Mouse (Mus musculus) telencephalon, adult 2 months (tissue): ENCODE results near the gene Pde8a.
A peak's percentile ranks its signal among the peaks of the same experiment; 100 is the strongest.

Source experiments
- DNase-seq: peaks from one replicate; pipeline ENCODE4 v3.0.0-alpha.2; 2011; ENCODE audit warnings: low read depth, low spot score

Pde8a gene

DNA sequence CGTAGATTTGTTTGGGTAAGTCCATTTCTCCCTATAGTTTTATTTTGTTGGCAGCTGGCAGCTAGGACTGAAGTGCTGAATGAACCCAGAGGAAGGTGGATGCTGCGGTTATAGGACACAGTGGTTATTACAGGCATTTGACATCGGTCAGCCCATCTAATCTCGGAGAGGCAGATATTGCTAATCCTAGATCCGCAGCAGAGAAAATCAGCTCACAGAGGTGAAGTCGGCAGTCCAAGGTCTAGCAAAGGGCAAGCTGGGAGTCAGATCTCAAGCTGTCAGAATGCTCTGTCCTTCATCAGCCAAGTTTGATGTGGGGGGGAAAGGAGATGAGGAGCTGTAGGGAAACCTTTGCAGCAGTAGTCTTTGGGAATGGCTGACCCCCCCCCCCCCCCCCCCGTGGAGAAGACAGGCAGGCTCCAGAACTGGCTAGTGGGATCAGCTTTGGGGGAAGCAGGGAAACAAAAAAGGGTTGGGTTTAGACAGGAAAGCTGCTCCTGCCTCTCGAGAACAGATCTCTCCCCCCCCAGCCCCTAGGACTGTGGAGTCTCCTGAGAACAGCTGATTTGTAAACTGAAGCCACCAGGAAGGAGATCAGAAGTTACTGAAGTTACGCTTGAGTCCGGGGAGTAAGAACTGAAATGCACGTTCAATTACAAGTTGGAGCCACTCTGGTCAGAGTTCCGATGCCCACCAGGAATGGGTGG lies 3.3 kb upstream of the Pde8a start:
- no peak for DNase-seq

DNA sequence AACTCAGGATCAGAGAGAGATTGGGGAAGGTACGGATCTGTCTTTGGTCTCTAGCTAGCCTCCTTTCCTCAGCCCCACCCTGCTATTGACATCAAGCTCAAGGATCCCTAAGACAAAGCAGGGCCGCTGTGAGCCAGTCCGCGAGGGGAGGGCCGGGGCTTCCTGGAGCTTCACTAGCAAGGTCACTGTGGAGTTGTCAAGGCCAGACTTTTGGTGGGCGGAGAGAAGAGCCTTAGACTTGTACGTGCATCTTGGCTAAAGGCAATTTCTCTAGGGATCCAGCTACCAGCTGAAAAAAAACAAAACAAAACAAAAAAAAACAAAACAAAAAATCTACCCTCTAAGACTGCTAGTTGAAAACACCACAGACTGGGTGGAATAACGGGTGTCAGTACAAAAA lies 1.6 kb upstream of the Pde8a start:
- no peak for DNase-seq

DNA sequence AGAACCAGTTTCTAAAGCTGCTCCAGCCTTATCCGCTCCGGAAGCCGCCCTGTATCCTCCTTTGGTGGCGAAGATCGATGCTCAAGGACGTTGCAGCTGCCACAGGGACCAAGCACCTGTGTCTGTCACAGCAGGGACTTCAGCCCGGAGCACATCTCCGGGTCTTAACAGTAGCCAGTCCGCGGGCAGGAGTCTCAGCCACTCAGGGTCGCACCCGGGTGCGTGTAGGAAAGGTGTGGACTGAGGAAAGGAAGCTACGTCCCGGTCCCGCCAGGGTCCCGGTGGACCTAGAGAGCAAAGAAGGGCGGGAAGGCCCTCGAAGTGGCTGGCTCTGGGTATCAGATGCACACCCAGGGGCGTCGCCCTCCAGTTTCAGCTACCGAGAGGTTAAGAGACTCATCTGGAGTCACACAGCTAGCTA lies 1.1 kb upstream of the Pde8a start:
- DNase-seq, result no peak

DNA sequence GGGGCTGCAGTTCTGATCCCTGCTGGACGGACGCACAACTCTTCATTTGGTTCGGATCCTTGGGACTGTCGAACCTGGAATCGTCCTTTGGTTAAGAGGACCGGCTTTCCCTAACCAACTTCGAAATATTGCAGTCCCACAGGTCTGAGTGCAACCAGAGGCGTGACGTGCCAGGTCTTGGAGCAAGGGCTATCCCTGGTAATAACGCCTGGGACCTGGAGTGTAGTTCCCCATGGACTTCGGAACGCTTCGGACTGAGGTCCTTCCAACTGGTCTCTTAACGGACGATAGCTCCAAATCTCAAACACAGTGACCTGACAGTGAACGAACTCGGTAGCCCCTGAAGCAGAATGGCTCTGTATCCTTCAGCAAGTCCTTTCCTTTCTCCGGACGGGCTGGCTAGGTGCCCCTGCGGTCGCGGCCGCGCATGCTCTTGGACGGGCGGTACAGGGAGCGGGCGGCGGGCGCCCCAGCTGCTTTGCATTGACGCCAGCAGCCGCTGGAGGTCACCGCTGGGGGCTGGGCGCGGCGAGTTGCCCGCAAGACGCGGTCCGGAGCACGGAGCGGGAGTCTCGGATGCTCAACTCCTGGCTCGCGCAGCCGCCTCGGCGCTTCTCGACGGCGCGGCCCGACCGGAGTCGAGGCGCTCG lies 574 bp upstream of the Pde8a start:
- DNase-seq, result peak; percentile 48

DNA sequence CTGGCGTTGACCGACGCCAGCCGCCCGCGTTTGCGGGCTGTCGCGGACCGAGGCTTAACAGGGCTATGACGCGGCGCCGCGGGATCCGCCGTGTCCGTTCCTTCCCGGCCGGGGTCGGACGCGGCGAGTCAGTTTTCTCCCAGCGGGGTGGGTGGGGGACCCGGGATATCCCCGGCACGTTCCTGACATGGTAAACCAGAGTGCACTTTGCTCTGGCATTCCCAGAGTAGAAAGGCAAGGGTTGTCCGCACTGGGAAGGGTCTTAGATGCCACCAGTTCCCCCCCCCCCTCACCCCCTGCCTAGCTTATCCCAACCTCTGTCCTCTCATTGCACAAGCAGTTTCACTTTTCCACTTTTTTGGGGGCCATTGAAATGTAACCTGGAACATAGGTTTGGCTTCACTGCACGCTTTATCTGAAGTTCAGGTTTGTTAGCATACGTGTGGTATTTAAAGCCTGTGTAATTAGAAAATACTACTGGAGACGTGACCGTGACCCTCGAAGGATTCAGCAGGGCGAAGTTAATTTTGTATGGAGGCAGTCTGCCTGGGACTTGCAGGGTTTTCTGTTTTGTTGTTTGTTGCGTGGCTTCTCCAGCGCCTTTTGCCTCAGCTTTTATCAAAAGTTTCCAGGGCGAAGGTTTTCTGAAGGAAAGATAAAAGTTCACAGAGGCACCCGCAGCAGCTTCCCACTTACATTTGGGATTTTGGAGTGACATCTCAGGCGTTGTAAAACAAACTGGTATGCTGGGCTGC lies 934 bp downstream of the Pde8a start:
- no peak for DNase-seq

DNA sequence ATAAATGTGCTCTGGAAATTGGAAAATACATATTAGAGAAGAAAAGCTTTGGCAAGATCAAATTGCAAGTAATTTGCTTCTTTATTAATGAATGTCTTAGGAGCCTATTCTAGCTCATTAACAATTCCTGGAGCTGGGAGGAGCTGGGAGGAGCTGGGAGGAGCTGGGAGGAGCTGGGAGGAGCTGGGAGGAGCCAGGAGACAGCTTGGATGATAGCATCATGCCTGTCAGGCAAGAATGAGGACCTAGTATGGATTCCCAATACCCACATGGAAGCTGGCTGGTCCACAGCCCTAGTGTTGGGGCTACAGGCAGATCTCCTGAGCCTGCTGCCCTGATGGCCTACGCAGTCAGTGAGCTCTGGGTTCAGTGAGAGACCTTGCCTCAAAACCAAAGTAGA lies 2.6 kb downstream of the Pde8a start:
- no peak for DNase-seq

DNA sequence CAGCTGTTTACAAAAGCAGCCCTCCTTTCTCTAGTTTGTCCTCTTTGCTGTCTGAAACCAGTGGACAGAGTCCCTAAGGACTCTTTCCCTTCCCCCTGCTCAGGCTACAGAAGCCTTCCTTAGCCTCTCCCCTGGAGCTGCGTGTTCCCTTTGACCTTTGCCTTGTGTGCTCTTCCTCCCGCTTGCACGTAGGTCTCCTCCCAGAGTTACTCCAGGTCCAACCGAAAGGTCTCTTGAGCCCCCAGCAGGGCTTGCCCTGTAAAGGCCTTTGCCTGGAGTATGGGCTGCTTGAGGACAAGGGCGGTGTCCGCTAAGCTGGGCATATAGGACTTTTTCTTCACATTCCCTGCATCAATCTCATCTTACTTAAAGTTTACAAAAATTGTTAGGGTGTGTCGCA lies 5.9 kb downstream of the Pde8a start:
- no peak for DNase-seq

DNA sequence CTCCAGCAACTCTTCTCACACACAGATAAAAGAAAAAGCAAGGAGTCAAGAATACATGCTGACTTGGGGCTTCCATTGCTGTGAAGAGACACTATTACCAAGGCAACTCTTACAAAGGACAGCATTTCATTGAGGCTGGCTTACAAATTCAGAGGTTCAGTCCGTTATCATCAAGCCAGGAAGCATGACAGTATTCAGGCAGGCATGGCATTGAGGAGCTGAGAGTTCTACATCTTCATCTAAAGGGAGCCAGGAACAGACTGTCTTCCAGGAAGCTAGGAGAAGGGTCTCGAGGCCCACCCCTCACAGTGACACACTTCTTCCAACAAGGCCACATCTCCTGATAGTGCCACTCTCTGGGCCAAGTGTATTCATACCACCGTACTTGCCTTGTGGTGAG lies 7.0 kb downstream of the Pde8a start:
- DNase-seq, result no peak

DNA sequence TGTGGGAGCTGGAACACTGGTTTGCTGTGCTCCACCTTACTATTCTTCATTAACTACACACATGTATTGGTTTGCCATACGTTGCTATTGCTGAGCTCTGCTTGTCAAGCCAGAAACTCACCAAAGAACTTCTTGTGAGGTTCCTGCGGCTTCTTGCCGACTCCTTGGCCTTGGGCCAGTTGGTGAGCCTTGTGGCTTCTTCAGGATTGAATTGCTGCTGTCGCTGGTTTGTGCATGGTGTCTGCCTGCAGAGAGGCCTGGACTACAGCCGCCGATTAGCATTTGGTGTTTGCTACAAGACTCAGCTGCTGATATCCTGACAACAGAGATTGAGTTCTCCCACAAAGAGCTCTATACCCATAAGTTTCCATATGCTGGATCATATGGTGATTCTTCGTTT lies 10.9 kb downstream of the Pde8a start:
- DNase-seq, result no peak

DNA sequence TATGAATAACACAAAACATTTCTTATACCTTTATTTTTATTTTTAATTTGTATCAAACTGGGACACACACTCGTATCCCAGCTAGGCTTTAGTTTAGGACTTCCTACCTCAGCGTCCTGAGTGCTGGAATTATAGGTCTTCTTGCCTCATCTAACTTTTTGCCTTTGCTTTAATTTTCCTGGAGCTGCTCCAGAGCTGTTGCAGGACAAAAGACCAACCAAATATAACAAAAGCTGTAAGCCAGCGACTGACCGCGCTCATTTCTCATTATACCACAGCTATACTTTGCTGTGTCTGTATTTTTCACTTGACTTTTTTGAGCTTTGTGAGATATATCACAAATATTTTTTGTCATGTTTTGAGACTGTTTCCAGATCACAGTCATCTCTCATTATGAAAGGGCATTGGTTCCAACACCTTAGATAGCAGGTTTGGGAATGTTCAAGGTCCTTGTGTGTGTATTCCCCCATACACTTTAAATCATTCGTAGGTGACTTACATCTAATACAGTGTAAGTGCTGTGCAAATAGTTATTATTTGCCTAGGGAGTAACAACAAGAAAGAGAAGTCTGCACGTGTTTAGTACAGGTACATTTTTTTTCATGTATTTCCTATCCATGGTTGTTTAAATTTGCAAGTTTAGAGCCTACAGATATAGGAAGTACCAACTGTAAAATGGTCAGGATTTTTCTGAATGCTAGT lies 16.8 kb downstream of the Pde8a start:
- DNase-seq, result no peak

DNA sequence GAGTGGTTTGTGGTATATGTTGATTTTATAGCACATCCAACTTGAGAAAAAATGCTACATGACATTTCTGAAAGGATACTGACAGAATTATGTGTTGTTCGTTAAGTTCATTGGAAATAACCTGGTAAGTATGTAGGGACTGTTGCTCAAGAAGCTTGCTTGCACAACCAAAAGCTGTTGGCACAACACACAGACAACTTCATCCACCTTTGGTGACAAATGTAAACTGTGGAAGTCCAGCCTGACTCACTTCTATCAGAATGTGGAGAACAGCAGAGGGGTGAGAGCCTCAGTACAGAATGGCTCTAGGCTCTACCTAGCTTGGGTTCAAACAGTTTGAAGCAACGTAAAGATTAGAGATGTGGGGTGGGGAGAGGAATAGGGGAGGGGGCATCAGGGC lies 19.3 kb downstream of the Pde8a start:
- DNase-seq, result no peak

DNA sequence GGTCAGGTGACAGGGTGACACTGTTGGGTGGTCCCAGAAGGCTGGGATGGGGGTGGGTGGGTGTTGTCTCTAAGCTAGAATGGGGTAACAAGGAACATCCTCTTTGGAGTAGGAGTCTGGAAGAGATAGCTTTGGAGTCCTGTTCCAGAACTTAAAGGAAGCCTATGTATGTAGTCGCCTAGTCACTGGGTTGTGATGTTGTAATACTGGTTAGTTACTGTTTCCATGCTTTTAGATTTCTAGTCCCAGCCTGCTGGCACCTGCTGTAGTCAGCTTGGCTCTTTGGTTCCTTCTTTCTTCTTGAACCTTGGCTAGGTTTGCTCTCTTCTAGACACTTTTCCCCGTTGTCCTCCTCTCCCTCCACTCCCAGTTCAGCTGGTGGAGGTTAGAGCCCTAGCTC lies 21.7 kb downstream of the Pde8a start:
- DNase-seq, result no peak

DNA sequence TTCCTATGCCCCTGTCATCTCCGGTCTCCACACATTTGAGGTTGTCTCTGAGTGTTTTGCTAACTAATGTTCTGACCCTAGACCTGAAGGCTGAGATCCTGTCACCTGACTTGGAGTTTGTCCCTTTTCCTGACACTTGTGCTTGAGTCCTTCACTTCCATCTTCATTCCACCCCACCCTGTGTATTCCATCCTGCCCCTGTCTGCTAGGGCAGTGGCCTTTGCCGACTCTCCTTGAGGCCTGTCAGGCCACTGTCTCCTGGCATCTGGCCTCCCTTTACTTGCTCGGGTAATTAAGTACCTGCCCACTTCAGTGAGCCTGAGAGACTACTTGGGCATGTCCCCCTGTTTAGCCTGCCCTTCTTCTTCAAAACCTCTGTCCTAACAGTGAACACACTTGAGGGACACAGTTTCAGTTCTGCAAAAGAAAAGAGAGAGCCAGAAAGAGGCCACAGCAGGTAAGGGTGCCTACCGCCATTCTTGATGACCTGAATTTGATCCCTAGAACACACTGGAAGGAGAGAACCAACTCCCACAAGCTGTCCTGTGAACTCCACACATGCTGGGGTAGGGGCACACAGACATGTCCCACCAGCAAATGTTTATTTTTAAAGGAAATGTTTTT lies 22.3 kb downstream of the Pde8a start:
- no peak for DNase-seq

DNA sequence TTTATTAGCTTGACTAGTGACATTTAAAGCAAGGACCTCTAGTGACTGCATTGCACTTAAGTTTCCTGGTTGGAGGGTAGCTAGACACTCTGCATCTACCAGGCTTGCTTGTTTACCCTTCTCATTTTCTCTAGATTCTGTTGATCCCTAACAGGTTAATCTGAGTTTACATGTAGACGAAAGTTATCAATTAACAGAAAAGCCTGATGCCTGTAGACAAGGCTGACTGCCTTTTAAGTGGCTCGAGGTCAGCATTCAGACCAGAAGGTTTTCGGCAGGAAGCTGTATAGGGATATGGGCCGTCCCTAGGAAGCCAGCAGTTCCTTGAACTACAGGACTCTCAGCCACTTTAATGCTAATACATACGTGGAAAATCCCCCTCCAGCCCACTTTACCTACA lies 30.0 kb downstream of the Pde8a start:
- DNase-seq, result no peak

DNA sequence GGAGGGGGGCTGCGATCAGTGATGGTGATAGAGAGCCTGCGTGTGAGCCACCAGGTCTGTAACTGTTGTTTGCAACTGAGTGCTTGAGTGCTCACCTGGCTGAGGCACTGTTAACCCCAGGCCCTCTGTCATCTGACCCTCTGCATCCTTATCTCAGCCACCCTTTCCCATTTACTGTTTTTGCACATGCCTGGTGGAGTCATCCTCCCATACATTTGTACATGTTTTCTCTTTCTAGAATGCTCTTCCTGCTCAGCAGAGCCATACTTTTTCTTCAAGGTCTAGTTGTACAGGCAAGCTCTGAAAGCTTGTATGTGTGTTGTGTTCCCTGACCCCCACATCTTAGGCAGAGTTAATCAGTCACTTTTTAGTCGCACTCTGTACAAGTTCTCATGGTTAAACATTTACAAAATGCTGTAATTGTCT lies 36.5 kb downstream of the Pde8a start:
- DNase-seq, result no peak

DNA sequence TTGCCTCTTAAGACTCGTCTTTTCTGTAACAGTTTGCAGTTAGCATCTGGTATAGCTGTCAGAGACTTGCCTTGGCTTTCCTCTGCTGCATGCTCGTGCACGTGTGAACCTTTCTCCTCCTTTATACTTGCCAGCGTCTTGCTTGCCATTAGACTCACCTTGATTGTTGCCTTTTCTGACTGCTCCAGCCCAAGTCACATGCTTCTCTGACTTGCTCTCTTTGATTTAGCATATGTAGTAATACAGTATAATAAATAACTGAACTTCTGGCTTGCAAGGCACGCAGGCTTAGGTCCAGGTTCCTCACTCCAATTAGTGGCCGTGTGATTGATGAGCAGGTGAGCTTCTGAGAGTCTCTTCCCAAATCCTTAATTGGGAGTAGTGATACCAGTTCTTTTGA lies 37.2 kb downstream of the Pde8a start:
- DNase-seq, result no peak

DNA sequence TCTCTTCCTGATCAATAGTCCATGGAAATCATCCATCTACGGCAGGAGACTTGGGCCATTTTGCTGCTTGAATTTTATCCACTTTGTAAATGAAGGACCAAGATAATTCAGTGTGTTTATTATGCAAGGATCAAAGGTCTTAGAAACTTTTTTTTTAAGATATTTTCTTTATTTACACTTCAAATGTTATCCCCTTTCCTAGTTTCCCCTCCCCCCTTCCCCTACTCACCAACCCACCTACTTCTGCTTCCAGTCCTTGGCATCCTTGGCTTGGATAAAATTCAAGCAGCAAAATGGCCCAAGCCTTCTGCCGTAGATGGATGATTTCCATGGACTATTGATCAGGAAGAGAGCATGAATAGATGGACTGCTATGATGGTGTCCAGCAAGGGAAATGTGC lies 38.1 kb downstream of the Pde8a start:
- DNase-seq, result no peak

DNA sequence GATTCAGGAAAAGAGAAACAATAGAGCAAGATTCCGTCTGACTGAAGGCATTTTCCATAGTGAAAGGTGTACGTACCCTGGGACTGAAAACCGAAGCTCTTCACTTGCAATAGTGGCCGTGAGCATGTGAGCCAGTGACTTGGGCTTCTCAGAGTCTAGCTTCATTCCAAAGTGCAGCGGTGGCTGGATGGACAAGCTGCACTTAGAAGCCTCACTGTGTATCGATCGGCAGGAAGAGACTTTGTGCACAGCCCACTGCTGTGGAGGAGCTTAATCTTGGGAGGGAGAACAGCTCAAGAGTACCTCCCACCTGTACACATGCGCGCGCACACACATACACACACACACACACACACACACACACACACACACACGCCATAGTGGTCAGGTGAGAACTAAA lies 39.9 kb downstream of the Pde8a start:
- no peak for DNase-seq

DNA sequence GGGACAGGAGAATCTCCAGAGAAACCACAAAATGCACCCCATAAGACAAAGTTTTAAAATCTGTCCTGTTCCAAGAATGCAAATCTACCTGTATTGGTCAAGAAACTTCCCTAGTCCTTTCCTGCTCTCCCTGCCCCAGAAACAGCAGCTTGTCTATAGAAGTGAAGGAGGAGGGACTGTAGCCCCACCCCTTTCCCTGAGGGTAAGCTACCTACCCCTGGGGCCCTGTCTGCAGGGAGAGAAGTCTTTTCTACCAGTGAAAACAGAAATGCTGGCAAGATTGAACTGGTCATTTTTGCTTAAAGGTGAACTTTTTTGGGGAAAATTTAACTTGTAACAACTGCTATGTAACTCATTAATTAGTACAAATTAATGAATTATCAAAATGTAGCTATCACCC lies 41.2 kb downstream of the Pde8a start:
- DNase-seq, result no peak

DNA sequence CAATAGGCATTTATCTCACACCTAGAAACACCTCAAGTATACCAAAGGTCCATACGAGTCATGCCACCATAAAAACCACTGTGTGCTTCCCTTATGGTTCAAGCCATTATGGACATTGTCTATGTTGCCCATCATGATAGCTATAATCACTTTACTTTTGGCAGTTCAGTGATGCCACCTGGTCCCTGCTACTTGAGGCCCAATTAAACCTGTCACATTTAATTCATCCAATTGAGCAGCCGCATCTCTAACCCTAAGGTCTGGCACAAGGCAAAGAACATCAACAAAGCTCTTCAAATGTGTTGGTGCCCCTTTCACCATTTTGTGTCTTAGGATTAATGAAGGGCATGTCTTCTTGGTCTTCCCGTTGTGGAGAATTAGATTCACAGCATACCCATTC lies 42.1 kb downstream of the Pde8a start:
- no peak for DNase-seq

DNA sequence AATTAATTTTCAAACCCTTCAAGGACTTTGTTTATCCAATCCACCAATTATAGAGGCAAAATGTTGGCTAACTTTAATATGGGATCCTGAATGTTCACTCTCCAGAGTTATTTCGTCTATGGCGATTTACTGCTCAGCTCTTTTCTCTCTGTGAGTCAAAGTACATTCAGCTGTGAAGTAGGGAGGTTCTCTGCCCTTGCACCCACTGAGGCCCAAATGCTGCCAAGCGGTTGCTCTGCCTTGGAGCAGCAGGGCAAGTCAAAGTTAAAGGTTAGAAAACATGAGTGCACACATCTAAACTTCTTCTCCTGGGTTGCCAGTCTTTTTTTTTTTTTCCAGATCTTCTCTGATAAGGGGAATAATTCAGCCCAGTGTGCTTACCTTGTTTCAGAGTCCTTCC lies 43.4 kb downstream of the Pde8a start:
- no peak for DNase-seq

DNA sequence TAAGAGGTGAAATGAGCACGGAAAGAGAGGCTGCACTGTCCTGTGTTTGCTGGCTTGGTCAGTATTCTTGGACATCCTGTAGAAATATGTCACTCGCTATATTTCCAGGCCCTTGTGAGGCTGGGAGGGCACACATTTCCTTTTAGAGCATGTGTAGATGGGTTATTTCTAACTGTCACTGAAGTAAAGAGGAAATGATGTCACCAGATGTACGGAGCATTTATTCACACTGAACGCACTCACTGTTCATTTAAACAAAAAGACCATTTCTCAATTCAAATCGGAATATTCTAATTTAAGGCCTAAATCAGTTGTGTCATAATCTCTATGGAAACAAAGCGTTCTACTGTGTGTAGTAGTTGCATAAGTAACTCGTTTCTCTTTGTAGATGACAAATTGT lies 48.2 kb downstream of the Pde8a start:
- DNase-seq, result peak; percentile 36
